Mouse (Mus musculus): ENCODE results near the gene Zfp112. TPM values are rescaled to one million over a fixed set of nuclear protein-coding genes. Genes with fewer than 3 reads are reported as not detected.

Zfp112 gene
- total and polyA plus RNA-seq, 2 experiments from 2014 or later = 2.2 to 3.8 TPM

- WGBS = 7% methylated on average over 1 of the region's 1 CpGs
- H3K27ac ChIP-seq (ENCODE audit: low read depth) = no peak overlapping the region
- peak; percentile 6 for DNase-seq (ENCODE audit: low spot score)
These were observed 41.2 kb downstream of the Zfp112 start for GRCm38 (mm10) chr7:24153272-24153671.

GRCm38 (mm10) chr7:24172191-24172590, 60.1 kb downstream of the Zfp112 start:
- Histone ChIP-seq H3K9ac (replicated peaks; ENCODE audit: low read depth, low read length) (no peak overlapping the region), H3K36me3 (replicated peaks; ENCODE audit: control insufficient read depth, insufficient read depth, low read length) (no peaks in the 10 kb centered on the region), H3K27me3 (ENCODE audit: control insufficient read depth, insufficient read depth, low read length) (no peaks in the 10 kb centered on the region), H3K4me1 (ENCODE audit: control insufficient read depth, insufficient read depth) (no peaks in the 10 kb centered on the region), H3K27ac (ENCODE audit: low read depth) (no peak overlapping the region), H3K4me3 (ENCODE audit: low read depth, low read length) (no peak overlapping the region), H3K4me2 (ENCODE audit: low read depth, low read length) (no peak overlapping the region), H3K9me3 (replicated peaks; ENCODE audit: control insufficient read depth, low read length) (no peaks in the 10 kb centered on the region)
- 61% methylated on average over 4 of the region's 4 CpGs for WGBS
- DNase-seq (ENCODE audit: low spot score) (no peak), ATAC-seq (ENCODE audit: insufficient read depth, low read depth) (no peak)
- TF ChIP-seq CTCF (IDR thresholded peaks at IDR 0.05; ENCODE audit: low read depth) (no peak), EP300 (IDR thresholded peaks at IDR 0.05; ENCODE audit: low read depth) (no peak)

More at GRCm38 (mm10) chr7:24153272-24153671, 41.2 kb downstream of the Zfp112 start:
- Histone ChIP-seq H3K9ac (replicated peaks; ENCODE audit: low read depth, low read length) (no peak overlapping the region), H3K4me2 (ENCODE audit: low read depth, low read length) (no peak overlapping the region), H3K9me3 (replicated peaks; ENCODE audit: control insufficient read depth, low read length) (0 out of 2 replicates have a peak, but pooled peaks cover 5% of the 10 kb centered on the region), H3K27me3 (ENCODE audit: control insufficient read depth, insufficient read depth, low read length) (no peaks in the 10 kb centered on the region), H3K4me1 (ENCODE audit: control insufficient read depth, insufficient read depth) (no peaks in the 10 kb centered on the region), H3K4me3 (ENCODE audit: low read depth, low read length) (no peak overlapping the region), H3K36me3 (replicated peaks; ENCODE audit: control insufficient read depth, insufficient read depth, low read length) (no peaks in the 10 kb centered on the region)
- TF ChIP-seq EP300 (IDR thresholded peaks at IDR 0.05; ENCODE audit: low read depth) = no peak
- TF ChIP-seq CTCF (IDR thresholded peaks at IDR 0.05; ENCODE audit: low read depth) = peak; percentile 51
- no peak for ATAC-seq (ENCODE audit: insufficient read depth, low read depth)

- peak; percentile 90 for ATAC-seq (ENCODE audit: insufficient read depth, low read depth)
- 12% methylated on average over 23 of the region's 23 CpGs for WGBS
- H3K4me3 ChIP-seq (ENCODE audit: low read depth, low read length) = peak within 1 kb of the TSS; percentile 56
- H3K36me3 ChIP-seq (replicated peaks; ENCODE audit: control insufficient read depth, insufficient read depth, low read length) = no peaks in the 10 kb centered on the region
- DNase-seq (ENCODE audit: low spot score) = peak; percentile 59
- H3K4me2 ChIP-seq (ENCODE audit: low read depth, low read length) = peak within 1 kb of the TSS; percentile 61
- H3K9me3 ChIP-seq (replicated peaks; ENCODE audit: control insufficient read depth, low read length) = no peaks in the 10 kb centered on the region
- no peak for TF ChIP-seq CTCF (IDR thresholded peaks at IDR 0.05; ENCODE audit: low read depth)
- no peak for TF ChIP-seq EP300 (IDR thresholded peaks at IDR 0.05; ENCODE audit: low read depth)
- H3K27me3 ChIP-seq (ENCODE audit: control insufficient read depth, insufficient read depth, low read length) = no peaks in the 10 kb centered on the region
- peak within 1 kb of the TSS; percentile 6; the same call in 1 of the 2 replicates for H3K9ac ChIP-seq (replicated peaks; ENCODE audit: low read depth, low read length)
- no peaks in the 10 kb centered on the region for H3K4me1 ChIP-seq (ENCODE audit: control insufficient read depth, insufficient read depth)
- no peak within 1 kb of the TSS for H3K27ac ChIP-seq (ENCODE audit: low read depth)
These were observed 62.7 kb downstream of the Zfp112 start, which contains the start of gene Zfp114 for GRCm38 (mm10) chr7:24174618-24175336. Gene Zfp114 (plus strand): TSS chr7:24175060.

- TF ChIP-seq CTCF (IDR thresholded peaks at IDR 0.05; ENCODE audit: low read depth) = no peak
- TF ChIP-seq EP300 (IDR thresholded peaks at IDR 0.05; ENCODE audit: low read depth) = no peak
- DNase-seq (ENCODE audit: low spot score) (no peak), ATAC-seq (ENCODE audit: insufficient read depth, low read depth) (no peak)
- no peaks in the 10 kb centered on the region for H3K36me3 ChIP-seq (replicated peaks; ENCODE audit: control insufficient read depth, insufficient read depth, low read length)
- H3K4me1 ChIP-seq (ENCODE audit: control insufficient read depth, insufficient read depth) = no peaks in the 10 kb centered on the region
- WGBS = 48% methylated on average over 6 of the region's 6 CpGs
- H3K4me3 ChIP-seq (ENCODE audit: low read depth, low read length) = peak overlapping the region; percentile 56
- peak overlapping the region; percentile 61 for H3K4me2 ChIP-seq (ENCODE audit: low read depth, low read length)
- H3K9ac ChIP-seq (replicated peaks; ENCODE audit: low read depth, low read length) = 0 out of 2 replicates have a peak overlapping the region, but pooled peaks have one; percentile 6
- no peak overlapping the region for H3K27ac ChIP-seq (ENCODE audit: low read depth)
- H3K27me3 ChIP-seq (ENCODE audit: control insufficient read depth, insufficient read depth, low read length) = no peaks in the 10 kb centered on the region
- H3K9me3 ChIP-seq (replicated peaks; ENCODE audit: control insufficient read depth, low read length) = no peaks in the 10 kb centered on the region
These were observed 63.2 kb downstream of the Zfp112 start for GRCm38 (mm10) chr7:24175337-24175711.

Other genes with a start within 250 kb of the Zfp112 start
- not detected in 2 replicates for gene Vmn1r177, start 245.9 kb upstream of the Zfp112 start, total RNA-seq (2014; rRNA removed; ENCODE audit: low replicate concordance)
- gene Vmn1r177, start 245.9 kb upstream of the Zfp112 start, polyA plus RNA-seq (2015; fragmentation: Nextera tagmentation; extraction: Ambion mirVana) = not detected in 2 replicates
- gene Vmn1r178, start 220.3 kb upstream of the Zfp112 start, total RNA-seq (2014; rRNA removed; ENCODE audit: low replicate concordance) = not detected in 2 replicates
- not detected in 2 replicates for gene Vmn1r178, start 220.3 kb upstream of the Zfp112 start, polyA plus RNA-seq (2015; fragmentation: Nextera tagmentation; extraction: Ambion mirVana)
- not detected in 2 replicates for gene Vmn1r179, start 185.3 kb upstream of the Zfp112 start, total RNA-seq (2014; rRNA removed; ENCODE audit: low replicate concordance)
- not detected in 2 replicates for gene Vmn1r179, start 185.3 kb upstream of the Zfp112 start, polyA plus RNA-seq (2015; fragmentation: Nextera tagmentation; extraction: Ambion mirVana)
- gene Vmn1r180, start 161.7 kb upstream of the Zfp112 start, total RNA-seq (2014; rRNA removed; ENCODE audit: low replicate concordance) = not detected in 2 replicates
- not detected in 2 replicates for gene Vmn1r180, start 161.7 kb upstream of the Zfp112 start, polyA plus RNA-seq (2015; fragmentation: Nextera tagmentation; extraction: Ambion mirVana)
- not detected in 2 replicates for gene Vmn1r181, start 137.7 kb upstream of the Zfp112 start, total RNA-seq (2014; rRNA removed; ENCODE audit: low replicate concordance)
- gene Vmn1r181, start 137.7 kb upstream of the Zfp112 start, polyA plus RNA-seq (2015; fragmentation: Nextera tagmentation; extraction: Ambion mirVana) = not detected in 2 replicates
- gene V1rd19, start 110.6 kb upstream of the Zfp112 start, total RNA-seq (2014; rRNA removed; ENCODE audit: low replicate concordance) = not detected in 2 replicates
- gene V1rd19, start 110.6 kb upstream of the Zfp112 start, polyA plus RNA-seq (2015; fragmentation: Nextera tagmentation; extraction: Ambion mirVana) = not detected in 2 replicates
- not detected in 2 replicates for gene Vmn1r183, start 59.1 kb upstream of the Zfp112 start, total RNA-seq (2014; rRNA removed; ENCODE audit: low replicate concordance)
- not detected in 2 replicates for gene Vmn1r183, start 59.1 kb upstream of the Zfp112 start, polyA plus RNA-seq (2015; fragmentation: Nextera tagmentation; extraction: Ambion mirVana)
- gene Zfp180, start 30.4 kb upstream of the Zfp112 start, total RNA-seq (2014; rRNA removed; ENCODE audit: low replicate concordance) = 10.3 and 19.5 TPM in 2 replicates
- 6.9 and 7.1 TPM in 2 replicates for gene Zfp180, start 30.4 kb upstream of the Zfp112 start, polyA plus RNA-seq (2015; fragmentation: Nextera tagmentation; extraction: Ambion mirVana)
- 7.7 and 8.6 TPM in 2 replicates for gene Zfp235, start 21.9 kb downstream of the Zfp112 start, total RNA-seq (2014; rRNA removed; ENCODE audit: low replicate concordance)
- 4.9 and 5.6 TPM in 2 replicates for gene Zfp235, start 21.9 kb downstream of the Zfp112 start, polyA plus RNA-seq (2015; fragmentation: Nextera tagmentation; extraction: Ambion mirVana)
- 0.19 and 1.1 TPM in 2 replicates for gene Zfp114, start 62.7 kb downstream of the Zfp112 start, total RNA-seq (2014; rRNA removed; ENCODE audit: low replicate concordance)
- 0.42 and 0.86 TPM in 2 replicates for gene Zfp114, start 62.7 kb downstream of the Zfp112 start, polyA plus RNA-seq (2015; fragmentation: Nextera tagmentation; extraction: Ambion mirVana)
- 2.2 and 3.5 TPM in 2 replicates for gene Zfp111, start 99.1 kb downstream of the Zfp112 start, total RNA-seq (2014; rRNA removed; ENCODE audit: low replicate concordance)
- 2.4 and 2.7 TPM in 2 replicates for gene Zfp111, start 99.1 kb downstream of the Zfp112 start, polyA plus RNA-seq (2015; fragmentation: Nextera tagmentation; extraction: Ambion mirVana)
- gene Zfp109, start 125.2 kb downstream of the Zfp112 start, total RNA-seq (2014; rRNA removed; ENCODE audit: low replicate concordance) = 2.7 and 6.6 TPM in 2 replicates
- gene Zfp109, start 125.2 kb downstream of the Zfp112 start, polyA plus RNA-seq (2015; fragmentation: Nextera tagmentation; extraction: Ambion mirVana) = 1.1 and 1.2 TPM in 2 replicates
- 1.1 and 2.5 TPM in 2 replicates for gene Zfp108, start 142.5 kb downstream of the Zfp112 start, total RNA-seq (2014; rRNA removed; ENCODE audit: low replicate concordance)
- gene Zfp108, start 142.5 kb downstream of the Zfp112 start, polyA plus RNA-seq (2015; fragmentation: Nextera tagmentation; extraction: Ambion mirVana) = 1.1 and 1.5 TPM in 2 replicates
- 6.8 and 7.8 TPM in 2 replicates for gene Zfp93, start 158.1 kb downstream of the Zfp112 start, total RNA-seq (2014; rRNA removed; ENCODE audit: low replicate concordance)
- 4.1 and 5.0 TPM in 2 replicates for gene Zfp93, start 158.1 kb downstream of the Zfp112 start, polyA plus RNA-seq (2015; fragmentation: Nextera tagmentation; extraction: Ambion mirVana)
- gene Zfp61, start 188.9 kb downstream of the Zfp112 start, total RNA-seq (2014; rRNA removed; ENCODE audit: low replicate concordance) = 3.4 and 14.6 TPM in 2 replicates
- gene Zfp61, start 188.9 kb downstream of the Zfp112 start, polyA plus RNA-seq (2015; fragmentation: Nextera tagmentation; extraction: Ambion mirVana) = 6.7 and 6.8 TPM in 2 replicates
- gene Zfp94, start 204.4 kb downstream of the Zfp112 start, total RNA-seq (2014; rRNA removed; ENCODE audit: low replicate concordance) = 0.95 and 4.1 TPM in 2 replicates
- gene Zfp94, start 204.4 kb downstream of the Zfp112 start, polyA plus RNA-seq (2015; fragmentation: Nextera tagmentation; extraction: Ambion mirVana) = 2.8 and 2.9 TPM in 2 replicates
- gene Tescl, start 221.6 kb downstream of the Zfp112 start, total RNA-seq (2014; rRNA removed; ENCODE audit: low replicate concordance) = not detected in 2 replicates
- gene Tescl, start 221.6 kb downstream of the Zfp112 start, polyA plus RNA-seq (2015; fragmentation: Nextera tagmentation; extraction: Ambion mirVana) = 0.14 TPM in 1 of 2 replicates, not detected in the other
- gene Lypd5, start 236.9 kb downstream of the Zfp112 start, total RNA-seq (2014; rRNA removed; ENCODE audit: low replicate concordance) = not detected in 2 replicates
- not detected in 2 replicates for gene Lypd5, start 236.9 kb downstream of the Zfp112 start, polyA plus RNA-seq (2015; fragmentation: Nextera tagmentation; extraction: Ambion mirVana)

All from heart, postnatal 0 days (tissue).